Mouse (Mus musculus) hindbrain, postnatal 0 days (tissue): ENCODE measurements around the gene Mdga1. TPM values are rescaled to one million over a fixed set of nuclear protein-coding genes. Genes with fewer than 3 reads are reported as not detected.

Experiments
- ATAC-seq: fragments of 200-750 bp; cut with Nextera tagmentation; 2 replicates; pipeline ENCODE4 v1.8.0; 2017; ENCODE audit warnings: mild to moderate bottlenecking, moderate TSS enrichment, moderate library complexity
- DNase-seq: peaks from one replicate; pipeline ENCODE4 v3.0.0-alpha.2; 2015; ENCODE audit warnings: low spot score
- H3K27ac ChIP-seq: fragments of 300-500 bp; sonication (generic); 2 replicates; pipeline ENCODE4 v1.5.1; 2014; ENCODE audit warnings: mild to moderate bottlenecking
- H3K27me3 ChIP-seq: fragments of 300-500 bp; sonication (generic); 2 replicates; pipeline ENCODE4 v1.6.1; 2014; ENCODE audit warnings: low read length, mixed read lengths; ENCODE audit not compliant: insufficient read depth
- H3K36me3 ChIP-seq: fragments of 300-500 bp; sonication (generic); 2 replicates; pipeline ENCODE4 v1.6.1; 2014; ENCODE audit warnings: low read length, mixed read lengths; ENCODE audit not compliant: insufficient read depth
- H3K4me1 ChIP-seq: fragments of 300-500 bp; sonication (generic); 2 replicates; pipeline ENCODE4 v1.6.1; 2014; ENCODE audit warnings: antibody characterized with exemption, low read length, mixed read lengths; ENCODE audit not compliant: insufficient read depth
- H3K4me2 ChIP-seq: fragments of 300-500 bp; sonication (generic); 2 replicates; pipeline ENCODE4 v1.6.1; 2014; ENCODE audit warnings: low read depth, mild to moderate bottlenecking, low read length, moderate library complexity, mixed read lengths
- H3K4me3 ChIP-seq: fragments of 300-500 bp; sonication (generic); 2 replicates; pipeline ENCODE4 v1.5.1; 2014; ENCODE audit warnings: low read length
- H3K9ac ChIP-seq: fragments of 300-500 bp; sonication (generic); replicated peaks from 2 replicates; pipeline ENCODE4 v1.6.1; 2014; ENCODE audit warnings: mild to moderate bottlenecking, low read length, moderate library complexity, mixed read lengths
- H3K9me3 ChIP-seq: fragments of 300-500 bp; sonication (generic); 2 replicates; pipeline ENCODE4 v1.6.1; 2016; ENCODE audit warnings: low read length, mixed read lengths
- CTCF ChIP-seq: IDR thresholded peaks from 2 replicates; pipeline ENCODE4 v1.5.1; 2016; ENCODE audit warnings: antibody characterized with exemption, control low read depth, low read depth
- WGBS: fragments of 180-500 bp; shearing (Covaris S2); extraction: QIAGEN DNeasy Blood & Tissue Kit; methylation state at CpG from one replicate; pipeline ENCODE4 v1.1.7; 2014; 5-methylcytosine and 5-hydroxymethylcytosine counted together
- polyA plus RNA-seq: library from polyadenylated mRNA; unstranded; fragments of >200 nt; fragmentation: Nextera tagmentation; extraction: Ambion mirVana; gene quantifications from 2 replicates; pipeline ENCODE4 v1.2.1, GENCODE M21; 2015
- total RNA-seq: library from RNA; depleted of rRNA; stranded (reverse); fragments of >200 nt; gene quantifications from 2 replicates; pipeline ENCODE4 v1.2.3, GENCODE M21; 2014

Gene Mdga1
- total and polyA plus RNA-seq, 2 experiments from 2014 or later: 16.7 to 104 TPM

DNA sequence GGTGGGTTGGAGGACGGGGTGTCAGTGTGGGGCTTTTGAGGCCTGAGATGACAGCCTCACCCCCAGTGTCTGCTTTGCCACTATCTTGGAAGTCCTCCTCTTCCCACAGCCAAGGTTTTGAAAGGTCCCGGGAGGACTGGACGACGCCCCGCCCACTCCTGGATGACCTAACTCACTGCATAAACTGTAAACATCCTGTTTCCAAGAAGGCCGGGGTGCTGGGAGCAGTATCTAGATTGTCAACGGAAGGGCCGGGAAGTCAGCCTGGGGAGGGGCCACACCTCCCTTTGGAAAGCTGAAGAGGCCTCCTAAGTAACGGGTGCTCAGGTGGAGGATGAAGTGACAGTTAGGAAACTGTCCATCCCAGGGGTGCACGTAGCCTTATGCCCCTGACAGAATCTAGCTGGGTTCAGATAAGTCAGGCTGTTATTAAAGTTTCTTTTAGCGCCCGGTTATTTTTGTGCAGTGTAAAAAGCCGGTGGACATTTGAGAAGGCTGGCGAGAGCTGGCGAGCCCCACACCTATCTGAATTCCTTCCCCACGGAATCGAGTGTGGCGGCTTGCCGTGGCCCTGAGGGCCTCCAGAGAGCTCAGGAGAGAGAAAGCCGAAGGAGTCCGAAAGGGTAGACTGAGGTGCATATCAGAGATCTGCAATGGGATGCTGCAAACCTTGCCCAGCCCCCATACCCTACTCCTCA, 170.3 kb downstream of the Mdga1 start:
- Histone ChIP-seq H3K27ac (no peak overlapping the region), H3K4me2 (no peak overlapping the region), H3K36me3 (no peaks in the 10 kb centered on the region), H3K9ac (no peak overlapping the region), H3K9me3 (no peaks in the 10 kb centered on the region), H3K27me3 (no peaks in the 10 kb centered on the region), H3K4me3 (no peak overlapping the region), H3K4me1 (peaks cover 16% of the 10 kb centered on the region)
- DNase-seq (no peak), ATAC-seq (no peak)
- no peak for TF ChIP-seq CTCF
- 81% methylated on average over 21 of the region's 21 CpGs for WGBS

DNA sequence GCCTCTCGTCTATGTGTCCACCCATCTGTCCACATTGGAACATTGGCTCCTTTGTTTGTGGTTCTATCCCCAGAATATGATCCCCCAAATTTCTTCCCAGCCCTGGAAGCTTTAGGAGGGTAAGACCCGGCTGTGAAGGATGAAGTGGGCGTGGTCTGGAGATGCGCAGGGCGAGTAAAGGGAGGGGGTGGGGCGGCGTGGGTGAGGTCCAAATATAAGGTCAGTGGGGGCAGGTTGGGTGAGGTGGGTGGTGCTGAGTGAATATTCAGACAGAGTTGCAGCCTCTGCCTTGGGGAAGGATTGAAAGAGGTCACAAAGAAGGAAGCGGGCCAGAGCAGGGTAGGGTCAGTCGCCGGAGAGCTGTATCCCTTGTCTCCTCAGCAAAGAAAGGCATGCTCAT, 171.7 kb downstream of the Mdga1 start:
- Histone ChIP-seq H3K9ac (no peak overlapping the region), H3K9me3 (no peaks in the 10 kb centered on the region), H3K27me3 (no peaks in the 10 kb centered on the region), H3K27ac (no peak overlapping the region), H3K36me3 (no peaks in the 10 kb centered on the region), H3K4me3 (no peak overlapping the region), H3K4me2 (no peak overlapping the region), H3K4me1 (peaks cover 16% of the 10 kb centered on the region)
- 39% methylated on average over 10 of the region's 10 CpGs for WGBS
- no peak for TF ChIP-seq CTCF
- DNase-seq (no peak), ATAC-seq (no peak)

DNA sequence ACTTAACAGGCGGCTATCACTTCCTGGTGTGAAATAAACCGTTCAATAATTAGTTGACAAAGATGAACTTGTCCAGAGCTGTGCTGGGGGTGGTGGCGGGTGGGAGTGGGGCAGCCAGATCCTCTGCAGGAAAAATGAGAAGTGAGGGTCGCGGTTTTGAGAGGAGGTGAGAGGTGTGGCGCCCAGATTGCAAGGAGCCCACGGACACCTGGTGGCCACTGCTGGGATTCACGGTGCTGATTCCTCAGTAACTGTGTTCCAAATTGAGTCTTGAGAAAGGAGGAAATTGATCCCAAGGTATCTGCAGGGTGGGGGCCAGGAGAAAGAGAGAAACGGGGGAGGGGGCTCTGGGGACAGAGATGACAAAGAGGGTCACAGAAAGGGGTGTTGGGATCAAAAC, 173.1 kb downstream of the Mdga1 start:
- Histone ChIP-seq H3K4me2 (no peak overlapping the region), H3K9me3 (no peaks in the 10 kb centered on the region), H3K4me1 (peaks cover 16% of the 10 kb centered on the region), H3K9ac (no peak overlapping the region), H3K36me3 (no peaks in the 10 kb centered on the region), H3K27me3 (no peaks in the 10 kb centered on the region), H3K27ac (peak overlapping the region; percentile 81; the same call in 1 of the 2 replicates), H3K4me3 (no peak overlapping the region)
- ATAC-seq (no peak), DNase-seq (no peak)
- 46% methylated on average over 9 of the region's 9 CpGs for WGBS
- TF ChIP-seq CTCF: peak; percentile 55

DNA sequence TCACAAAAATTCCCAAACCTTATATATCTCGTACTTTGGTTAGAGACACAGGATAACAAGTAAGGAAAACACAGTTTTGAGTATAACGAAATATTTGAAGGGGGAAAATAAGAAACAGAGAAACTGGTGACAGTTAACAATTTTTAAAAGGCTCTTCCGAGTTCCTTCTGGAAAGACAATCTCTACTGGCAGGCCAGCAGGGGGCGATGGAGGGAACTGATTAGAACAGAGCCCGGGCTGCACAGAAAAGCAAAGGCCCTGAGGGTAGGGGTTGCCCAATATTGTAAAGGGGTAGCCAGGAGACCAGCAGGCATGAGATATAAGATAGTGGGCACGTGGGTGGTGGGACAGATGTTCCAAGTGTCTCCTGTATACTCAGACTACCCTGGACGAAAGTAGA, 173.8 kb downstream of the Mdga1 start:
- no peak overlapping the region for H3K4me2 ChIP-seq
- no peaks in the 10 kb centered on the region for H3K36me3 ChIP-seq
- H3K27ac ChIP-seq: peak overlapping the region; percentile 81; the same call in 1 of the 2 replicates
- no peaks in the 10 kb centered on the region for H3K27me3 ChIP-seq
- peak; percentile 83 for DNase-seq
- H3K9ac ChIP-seq: no peak overlapping the region
- peak; percentile 33; the same call in 1 of the 2 replicates for ATAC-seq
- H3K9me3 ChIP-seq: no peaks in the 10 kb centered on the region
- H3K4me1 ChIP-seq: peaks cover 16% of the 10 kb centered on the region
- TF ChIP-seq CTCF: peak; percentile 78
- 11% methylated on average over 7 of the region's 7 CpGs for WGBS
- H3K4me3 ChIP-seq: no peak overlapping the region

DNA sequence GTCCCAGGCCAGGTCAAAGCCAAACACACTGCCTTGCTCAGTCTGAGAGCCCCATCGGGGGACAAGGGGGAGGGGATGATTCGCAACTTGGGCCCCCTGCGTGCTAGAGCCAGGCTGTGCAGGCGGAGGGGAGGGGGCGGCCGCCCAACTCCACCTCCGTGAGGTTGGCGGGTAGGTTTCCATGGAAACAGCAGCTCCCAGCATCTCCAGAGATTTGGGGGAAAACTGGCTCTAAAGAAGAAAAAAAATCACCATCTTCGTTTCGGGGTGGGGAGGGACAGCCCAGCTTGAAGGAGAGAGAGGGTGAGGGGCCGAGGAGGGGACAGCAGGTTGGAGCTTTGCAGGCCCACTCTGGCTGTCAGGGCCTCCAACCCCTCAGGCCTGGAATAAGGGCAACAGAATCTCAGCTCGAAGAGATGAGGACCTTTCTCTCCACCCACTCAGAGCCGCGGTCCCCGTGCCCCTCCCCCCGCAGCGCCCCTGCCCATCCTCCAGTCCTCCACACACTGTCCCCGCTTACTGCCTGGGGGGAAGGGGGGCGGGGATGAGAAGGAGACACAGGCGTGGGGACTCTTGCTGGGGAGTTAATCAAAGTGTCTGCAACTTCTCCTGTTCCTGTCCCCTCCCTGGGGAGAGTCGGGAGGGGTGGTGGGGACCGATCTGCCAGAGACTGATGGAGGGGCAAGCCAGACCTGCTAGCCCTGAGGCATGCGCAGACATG, 174.7 kb downstream of the Mdga1 start:
- H3K4me3 ChIP-seq: peak overlapping the region; percentile 10
- H3K36me3 ChIP-seq: no peaks in the 10 kb centered on the region
- peak; percentile 86 for DNase-seq
- 3% methylated on average over 21 of the region's 23 CpGs for WGBS
- peak overlapping the region; percentile 81 for H3K27ac ChIP-seq
- TF ChIP-seq CTCF: no peak
- no peaks in the 10 kb centered on the region for H3K27me3 ChIP-seq
- H3K9ac ChIP-seq: peak overlapping the region; percentile 37
- ATAC-seq: peak; percentile 69
- H3K4me1 ChIP-seq: peaks cover 16% of the 10 kb centered on the region
- H3K4me2 ChIP-seq: peak overlapping the region; percentile 52
- no peaks in the 10 kb centered on the region for H3K9me3 ChIP-seq

DNA sequence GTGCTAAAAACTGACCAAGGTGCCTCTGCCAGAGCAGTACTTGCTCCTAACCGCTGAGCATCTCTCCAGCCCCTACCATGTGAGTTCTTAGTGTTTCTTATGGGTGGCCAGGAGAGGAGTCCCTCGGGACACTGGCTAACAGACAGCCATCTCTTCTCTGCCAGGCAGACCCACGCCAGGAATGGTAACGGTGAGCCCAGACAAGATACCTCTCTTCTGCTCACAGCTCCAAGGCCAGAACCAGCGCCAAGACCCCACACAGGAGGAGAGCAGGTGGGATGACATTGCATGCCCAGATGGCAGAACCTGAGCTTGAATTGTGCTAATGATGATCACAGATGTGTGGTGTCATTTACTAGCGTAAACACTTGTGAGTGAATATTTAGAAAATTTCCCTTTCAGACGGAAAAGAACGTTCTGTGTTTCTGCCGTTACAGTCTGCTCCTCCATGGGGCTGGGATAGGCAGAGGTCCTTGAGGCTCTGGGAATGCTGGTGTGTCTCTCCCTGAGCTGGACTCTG, 178.3 kb downstream of the Mdga1 start:
- 68% methylated on average over 9 of the region's 9 CpGs for WGBS
- no peak overlapping the region for H3K4me2 ChIP-seq
- no peaks in the 10 kb centered on the region for H3K9me3 ChIP-seq
- no peak for TF ChIP-seq CTCF
- no peaks in the 10 kb centered on the region for H3K36me3 ChIP-seq
- DNase-seq: no peak
- H3K27ac ChIP-seq: no peak overlapping the region
- H3K4me1 ChIP-seq: peaks cover 9% of the 10 kb centered on the region
- no peak overlapping the region for H3K4me3 ChIP-seq
- no peak overlapping the region for H3K9ac ChIP-seq
- ATAC-seq: no peak
- H3K27me3 ChIP-seq: no peaks in the 10 kb centered on the region
